20 mouse cellular contexts compared by ENCODE assay signal in the genomic region with DNA sequence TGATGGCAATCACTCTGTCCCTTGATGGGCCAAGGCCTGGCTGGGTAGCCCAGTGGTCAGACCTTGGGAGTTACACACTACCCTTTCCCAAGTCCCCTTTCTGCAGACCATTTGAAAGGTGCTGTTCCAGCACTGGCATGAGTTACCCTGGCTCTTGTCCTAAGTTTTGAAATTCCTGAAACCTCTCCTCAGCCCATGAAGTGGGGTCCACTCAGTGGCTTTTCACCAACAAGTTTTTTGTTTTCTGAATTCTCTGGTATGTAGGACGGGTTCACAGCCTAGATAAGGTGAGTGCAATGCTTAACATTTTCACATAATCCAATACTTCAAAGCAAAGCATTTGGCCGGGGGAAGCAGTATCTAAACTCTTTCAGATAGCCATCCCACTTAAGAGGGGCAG.
A peak's percentile ranks its signal among the peaks of the same experiment; 100 is the strongest.
DNase-seq lines count a peak whose midpoint lies in the region; ATAC-seq and TF ChIP-seq lines count a peak whose summit lies in the region.
"Had no signal": no experiment of that assay in that cellular context is flagged by ENCODE, and none has a peak within 500 bp of the region (broad histone marks: within the 10 kb centered on the region; RNA-seq: fewer than 3 reads in every experiment).

No protein-coding gene starts in this region.

- no peak for TF ChIP-seq CTCF in liver, adult 2 months (IDR thresholded peaks at IDR 0.05; ENCODE audit: low read depth, low read length)
- TF ChIP-seq CTCF in liver, postnatal 0 days (IDR thresholded peaks at IDR 0.05; ENCODE audit: low read depth) = no peak
- TF ChIP-seq CTCF in lung, postnatal 0 days (IDR thresholded peaks at IDR 0.05) = no peak

- no peak overlapping the region for H3K4me3 ChIP-seq in liver, adult 2 months (ENCODE audit: insufficient read depth, low read depth, low read length)
- no peak overlapping the region for H3K4me3 ChIP-seq in liver, postnatal 0 days (ENCODE audit: low read depth, low read length)
- H3K4me3 ChIP-seq in lung, postnatal 0 days (ENCODE audit: low read depth, low read length) = no peak overlapping the region
- H3K4me3 ChIP-seq: embryonic facial prominence, embryonic 13.5 days; forebrain, embryonic 13.5 days; hindbrain, embryonic 13.5 days had no signal

- peaks cover 48% of the 10 kb centered on the region for H3K36me3 ChIP-seq in liver, adult 2 months (ENCODE audit: control insufficient read depth, insufficient read depth, low read length)
- H3K36me3 ChIP-seq in liver, postnatal 0 days (replicated peaks; ENCODE audit: insufficient read depth, low read length) = peaks cover 34% of the 10 kb centered on the region
- peaks cover 29% of the 10 kb centered on the region for H3K36me3 ChIP-seq in lung, postnatal 0 days (ENCODE audit: insufficient read depth, low read length)
- H3K36me3 ChIP-seq: G1E had no signal

- no peaks in the 10 kb centered on the region for H3K9me3 ChIP-seq in liver, postnatal 0 days (ENCODE audit: low read length)
- H3K9me3 ChIP-seq in lung, postnatal 0 days (ENCODE audit: low read length) = no peaks in the 10 kb centered on the region
- H3K9me3 ChIP-seq: embryonic facial prominence, embryonic 13.5 days; forebrain, embryonic 13.5 days; hindbrain, embryonic 13.5 days had no signal

- H3K9ac ChIP-seq in liver, adult 2 months (ENCODE audit: low read depth, low read length) = no peak overlapping the region
- H3K9ac ChIP-seq in liver, postnatal 0 days (replicated peaks) = no peak overlapping the region
- H3K9ac ChIP-seq in lung, postnatal 0 days (replicated peaks; ENCODE audit: low read depth) = no peak overlapping the region
- H3K9ac ChIP-seq: embryonic facial prominence, embryonic 13.5 days; forebrain, embryonic 13.5 days; forebrain, postnatal 0 days; hindbrain, embryonic 13.5 days had no signal

- H3K4me1 ChIP-seq in liver, adult 2 months (ENCODE audit: control insufficient read depth, insufficient read depth, low read length) = peaks cover 24% of the 10 kb centered on the region
- peaks cover 6% of the 10 kb centered on the region; the same call in 1 of the 2 replicates for H3K4me1 ChIP-seq in liver, postnatal 0 days (ENCODE audit: insufficient read depth)
- H3K4me1 ChIP-seq in lung, postnatal 0 days (ENCODE audit: insufficient read depth, low read depth, low read length) = peaks cover 12% of the 10 kb centered on the region
- H3K4me1 ChIP-seq: embryonic facial prominence, embryonic 13.5 days; forebrain, embryonic 13.5 days; hindbrain, embryonic 13.5 days had no signal

- 90% methylated on average over 2 of the region's 2 CpGs for WGBS in liver, adult 2 months
- WGBS in liver, postnatal 0 days (ENCODE audit: insufficient replicate concordance) = 79% methylated on average over 2 of the region's 2 CpGs
- WGBS in lung, postnatal 0 days = 53% methylated on average over 2 of the region's 2 CpGs

- no peak for TF ChIP-seq POLR2A in liver, adult 2 months (IDR thresholded peaks at IDR 0.05; ENCODE audit: extremely low read depth, insufficient read depth, low read length)

- H3K4me2 ChIP-seq in liver, postnatal 0 days (ENCODE audit: low read depth, low read length) = no peak overlapping the region
- no peak overlapping the region for H3K4me2 ChIP-seq in lung, postnatal 0 days (replicated peaks; ENCODE audit: low read depth, low read length)
- H3K4me2 ChIP-seq: embryonic facial prominence, embryonic 13.5 days; forebrain, embryonic 13.5 days; hindbrain, embryonic 13.5 days had no signal

- peak; percentile 78 for DNase-seq in heart, adult 11 months
- no peak for DNase-seq in heart, postnatal 4 days
- DNase-seq in liver, adult 2 months (ENCODE audit: extremely low read depth, low read depth, low spot score) = peak; percentile 12
- DNase-seq in liver, postnatal 0 days = no peak
- peak; percentile 82 for DNase-seq in lung, postnatal 0 days (ENCODE audit: low spot score)
- DNase-seq in lung, postnatal 4 days = peak; percentile 52 to 59
- no peak for DNase-seq in spleen, adult 12 weeks (ENCODE audit: low spot score)
- DNase-seq in cerebellum, adult 18-20 months = no peak
- DNase-seq: adrenal gland, postnatal 10 days; B cell, adult 2 months; cerebellum, adult 11-12 months; cerebellum, adult 9-11 months; cerebellum, postnatal 36 days; forebrain, postnatal 0 days; gastrocnemius, postnatal 14 days had no signal

- no peak for TF ChIP-seq EP300 in liver, postnatal 0 days (IDR thresholded peaks at IDR 0.05; ENCODE audit: low read depth)
- TF ChIP-seq EP300 in lung, postnatal 0 days (IDR thresholded peaks at IDR 0.05) = peak; percentile 97

- no peaks in the 10 kb centered on the region for H3K79me2 ChIP-seq in liver, adult 2 months (ENCODE audit: control insufficient read depth, insufficient read depth, low read length)

- H3K27ac ChIP-seq in liver, adult 2 months (replicated peaks; ENCODE audit: insufficient read depth, low read depth, low read length) = no peak overlapping the region
- no peak overlapping the region for H3K27ac ChIP-seq in liver, postnatal 0 days (ENCODE audit: low read depth)
- H3K27ac ChIP-seq in lung, postnatal 0 days (ENCODE audit: low read length) = peak overlapping the region; percentile 16
- H3K27ac ChIP-seq: embryonic facial prominence, embryonic 13.5 days; forebrain, embryonic 13.5 days; hindbrain, embryonic 13.5 days had no signal

- no peak for ATAC-seq in liver, postnatal 0 days
- peak; percentile 70 for ATAC-seq in lung, postnatal 0 days
- ATAC-seq: CD4-positive, CD25-positive, alpha-beta regulatory T cell, adult 4 months; forebrain, embryonic 13.5 days; forebrain, postnatal 0 days had no signal

- no peaks in the 10 kb centered on the region for H3K27me3 ChIP-seq in liver, adult 2 months (ENCODE audit: control insufficient read depth, insufficient read depth, low read length)
- no peaks in the 10 kb centered on the region for H3K27me3 ChIP-seq in liver, postnatal 0 days (ENCODE audit: insufficient read depth, low read length)
- H3K27me3 ChIP-seq in lung, postnatal 0 days (replicated peaks; ENCODE audit: insufficient read depth, low read length) = no peaks in the 10 kb centered on the region
- H3K27me3 ChIP-seq: embryonic facial prominence, embryonic 13.5 days; forebrain, embryonic 13.5 days; hindbrain, embryonic 13.5 days had no signal

Comparison
In these comparisons a context has a peak if more than half of its experiments do, and no peak if none do; other contexts are left out.
1. DNase-seq: peak in heart, adult 11 months (single experiment), liver, adult 2 months (single experiment), lung, postnatal 0 days (single experiment) and lung, postnatal 4 days (2 of 2); none in heart, postnatal 4 days (single experiment), liver, postnatal 0 days (single experiment), spleen, adult 12 weeks (single experiment) and cerebellum, adult 18-20 months (0 of 2).